Mouse (Mus musculus): Measurements from ENCODE around the gene Ubash3a. TPM values are rescaled to one million over a fixed set of nuclear protein-coding genes. Genes with fewer than 3 reads are reported as not detected.

Ubash3a gene
- polyA plus RNA-seq, 1 experiment from 2014 or later = 0.23 TPM

DNA sequence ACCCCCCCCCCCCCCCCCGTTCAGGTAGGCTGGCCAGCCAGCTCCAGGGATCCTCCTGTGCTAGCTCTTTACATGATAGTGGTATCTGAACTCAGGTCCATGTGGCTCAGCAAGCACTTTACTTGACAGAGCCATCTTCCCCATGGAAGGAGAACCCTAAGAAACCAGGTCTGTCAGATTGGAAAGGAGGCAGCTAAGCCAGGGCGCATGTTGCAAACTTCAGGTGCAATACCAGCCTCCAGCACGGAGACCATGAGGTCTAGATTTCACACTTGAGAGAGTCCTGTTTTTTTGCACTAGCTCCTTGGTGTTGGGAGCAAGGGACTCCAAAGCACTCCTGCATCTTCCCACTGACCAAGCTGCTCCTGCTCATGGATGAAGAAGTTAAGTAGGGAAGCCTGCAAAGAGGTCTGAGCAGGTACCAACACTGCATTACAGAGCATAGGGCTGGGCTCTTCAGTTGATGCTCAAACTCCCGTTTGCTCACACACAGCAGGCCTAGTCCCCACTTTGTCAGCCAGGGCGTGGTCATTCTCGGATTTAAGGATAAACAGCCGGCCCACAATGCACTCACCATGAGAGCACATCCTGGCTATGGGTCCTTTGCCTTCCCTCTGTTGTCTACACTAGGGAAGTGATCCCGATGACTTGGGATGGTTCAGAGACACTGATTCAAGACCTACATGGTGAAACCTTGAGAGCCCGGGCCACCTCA lies 68.7 kb downstream of the Ubash3a start:
- Histone ChIP-seq H3K4me3 (replicated peaks) (peak overlapping the region; percentile 53), H3K27me3 (no peaks in the 10 kb centered on the region), H3K36me3 (no peaks in the 10 kb centered on the region), H3K4me2 (peak overlapping the region; percentile 79), H3K4me1 (peaks cover 17% of the 10 kb centered on the region), H3K9ac (peak overlapping the region; percentile 19; the same call in 1 of the 2 replicates), H3K9me3 (replicated peaks) (no peaks in the 10 kb centered on the region), H3K27ac (0 out of 2 replicates have a peak overlapping the region, but pooled peaks have one; percentile 1)
- WGBS = 23% methylated on average over 9 of the region's 9 CpGs
- no peak for ATAC-seq (replicated peaks; ENCODE audit: low FRiP score)

DNA sequence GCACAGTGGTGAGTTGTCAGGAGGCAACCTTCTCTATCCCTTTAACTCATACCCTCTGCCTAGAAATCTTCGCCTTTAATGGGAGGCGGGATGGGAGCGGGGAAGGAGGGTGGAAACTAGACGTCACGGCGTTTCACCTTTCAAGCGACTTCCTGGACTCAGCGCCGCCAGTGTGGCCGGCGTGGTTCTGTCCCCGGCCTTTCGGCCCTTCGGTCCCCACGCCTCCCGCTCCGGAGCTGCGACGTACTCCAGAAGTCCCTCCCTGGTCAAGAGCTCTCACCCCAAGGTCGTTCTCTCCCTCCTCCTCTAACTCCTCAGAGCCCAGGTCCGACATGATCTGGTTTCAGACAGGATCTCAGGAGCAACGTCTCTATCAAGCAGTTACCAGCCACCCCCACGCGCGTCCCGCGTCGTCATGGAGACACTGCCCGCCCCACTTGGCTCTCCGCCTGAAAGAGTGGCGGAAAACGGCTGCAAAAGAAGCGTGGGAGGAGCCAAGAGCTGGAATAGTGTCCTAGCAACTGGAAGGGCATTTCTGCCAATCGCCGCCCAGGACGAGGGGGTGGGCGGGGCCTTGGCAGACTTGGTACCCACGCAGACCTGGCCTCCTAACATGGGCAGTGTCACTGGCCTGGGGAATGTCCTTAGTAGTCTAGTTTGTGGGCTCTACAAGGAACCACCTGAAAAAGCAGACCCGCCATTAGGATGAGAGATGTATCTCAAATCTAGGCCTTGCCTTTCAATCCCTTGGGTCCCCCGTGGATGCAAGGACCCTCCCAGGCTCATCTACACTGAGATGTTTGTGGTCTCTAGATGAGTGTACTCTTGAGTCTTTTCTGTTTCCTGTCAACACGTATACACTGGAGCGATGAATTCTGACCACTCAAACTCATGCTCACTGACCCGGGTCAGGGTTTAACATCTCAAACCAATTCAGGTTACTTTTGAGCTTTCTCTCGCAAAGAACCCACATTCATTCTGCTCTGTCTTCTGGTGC lies 69.5 kb downstream of the Ubash3a start, which contains the start of gene Rsph1:
Rsph1 (minus strand) TSS at position 462 of the 997 bp plus-strand sequence.
- Histone ChIP-seq H3K4me3 (replicated peaks) (peak within 1 kb of the TSS; percentile 53), H3K9me3 (replicated peaks) (no peaks in the 10 kb centered on the region), H3K4me1 (peaks cover 17% of the 10 kb centered on the region), H3K36me3 (no peaks in the 10 kb centered on the region), H3K27me3 (no peaks in the 10 kb centered on the region), H3K4me2 (peak within 1 kb of the TSS; percentile 79), H3K27ac (0 out of 2 replicates have a peak within 1 kb of the TSS, but pooled peaks have one; percentile 1), H3K9ac (peak within 1 kb of the TSS; percentile 19; the same call in 1 of the 2 replicates)
- ATAC-seq (replicated peaks; ENCODE audit: low FRiP score) = peak; percentile 91
- 9% methylated on average over 44 of the region's 44 CpGs for WGBS

DNA sequence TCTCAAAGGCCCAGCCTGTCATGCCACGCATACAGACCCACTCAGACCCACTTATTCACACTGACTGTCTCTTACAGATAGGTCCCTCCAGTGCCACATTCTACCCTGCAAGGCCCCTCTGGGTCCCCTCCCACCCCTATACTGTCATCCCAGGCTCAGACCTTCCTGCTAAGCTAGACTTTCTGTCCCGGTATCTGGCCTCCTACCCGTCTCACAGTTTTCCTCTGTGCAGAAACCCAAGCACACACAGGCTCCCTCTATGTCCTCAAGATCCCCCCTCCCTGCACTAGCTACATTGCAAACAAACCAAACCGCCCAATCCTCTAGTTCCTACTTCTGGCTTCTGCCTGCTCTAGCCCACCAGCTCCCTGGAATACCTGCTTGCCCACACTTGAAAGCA lies 70.3 kb downstream of the Ubash3a start:
- no peaks in the 10 kb centered on the region for H3K9me3 ChIP-seq (replicated peaks)
- H3K4me3 ChIP-seq (replicated peaks) = no peak overlapping the region
- H3K4me2 ChIP-seq = no peak overlapping the region
- no peak overlapping the region for H3K27ac ChIP-seq
- no peaks in the 10 kb centered on the region for H3K36me3 ChIP-seq
- no peaks in the 10 kb centered on the region for H3K27me3 ChIP-seq
- WGBS = 69% methylated on average over 4 of the region's 4 CpGs
- H3K9ac ChIP-seq = no peak overlapping the region
- peak; percentile 24; the same call in 1 of the 2 replicates for ATAC-seq (replicated peaks; ENCODE audit: low FRiP score)
- peaks cover 17% of the 10 kb centered on the region for H3K4me1 ChIP-seq

DNA sequence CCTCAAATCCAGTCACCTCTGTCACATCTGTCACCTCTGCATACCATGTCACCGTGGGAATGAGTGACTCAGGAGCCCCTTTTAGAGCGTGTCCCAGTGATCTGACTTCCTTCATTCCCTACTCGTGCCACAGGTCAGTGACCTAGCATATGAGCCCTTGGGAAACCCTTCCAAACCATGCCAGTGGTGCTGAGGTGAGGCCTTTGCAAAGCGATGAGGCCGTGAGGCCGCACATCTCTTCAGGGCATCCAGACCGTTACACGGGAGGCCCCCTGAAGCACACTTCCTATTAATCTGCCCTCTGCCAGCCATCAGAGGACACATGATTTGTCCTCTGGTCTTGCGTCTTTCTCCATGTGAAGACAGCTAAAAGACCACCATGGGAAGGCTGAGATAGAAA lies 71.9 kb downstream of the Ubash3a start:
- ATAC-seq (replicated peaks; ENCODE audit: low FRiP score) = no peak
- WGBS = 64% methylated on average over 9 of the region's 9 CpGs
- Histone ChIP-seq H3K4me2 (no peak overlapping the region), H3K27ac (no peak overlapping the region), H3K4me3 (replicated peaks) (no peak overlapping the region), H3K27me3 (no peaks in the 10 kb centered on the region), H3K9me3 (replicated peaks) (no peaks in the 10 kb centered on the region), H3K9ac (no peak overlapping the region), H3K4me1 (peaks cover 17% of the 10 kb centered on the region), H3K36me3 (no peaks in the 10 kb centered on the region)

DNA sequence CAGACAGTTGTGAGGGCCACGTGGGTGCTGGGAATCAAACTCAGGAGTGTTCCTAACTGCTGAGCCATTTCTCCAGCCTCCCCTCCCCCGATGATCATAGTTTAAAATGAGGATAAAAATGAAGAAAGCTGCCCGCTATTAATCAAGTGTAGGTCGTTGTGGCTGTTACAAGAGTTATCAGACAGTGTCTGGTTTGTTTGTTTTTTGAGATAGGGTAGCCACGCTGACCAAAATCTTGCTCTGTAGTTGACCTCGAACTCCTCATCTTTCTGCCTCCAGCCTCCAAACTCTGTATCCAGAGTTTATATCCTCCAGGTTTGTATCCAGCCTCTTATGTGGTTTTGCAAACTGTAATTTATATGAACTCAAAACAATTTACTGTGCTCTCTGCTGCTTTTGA lies 72.6 kb downstream of the Ubash3a start:
- Histone ChIP-seq H3K4me2 (no peak overlapping the region), H3K9me3 (replicated peaks) (no peaks in the 10 kb centered on the region), H3K27ac (no peak overlapping the region), H3K4me3 (replicated peaks) (no peak overlapping the region), H3K4me1 (peaks cover 17% of the 10 kb centered on the region), H3K27me3 (no peaks in the 10 kb centered on the region), H3K36me3 (no peaks in the 10 kb centered on the region), H3K9ac (no peak overlapping the region)
- WGBS = 52% methylated on average over 6 of the region's 6 CpGs
- no peak for ATAC-seq (replicated peaks; ENCODE audit: low FRiP score)

DNA sequence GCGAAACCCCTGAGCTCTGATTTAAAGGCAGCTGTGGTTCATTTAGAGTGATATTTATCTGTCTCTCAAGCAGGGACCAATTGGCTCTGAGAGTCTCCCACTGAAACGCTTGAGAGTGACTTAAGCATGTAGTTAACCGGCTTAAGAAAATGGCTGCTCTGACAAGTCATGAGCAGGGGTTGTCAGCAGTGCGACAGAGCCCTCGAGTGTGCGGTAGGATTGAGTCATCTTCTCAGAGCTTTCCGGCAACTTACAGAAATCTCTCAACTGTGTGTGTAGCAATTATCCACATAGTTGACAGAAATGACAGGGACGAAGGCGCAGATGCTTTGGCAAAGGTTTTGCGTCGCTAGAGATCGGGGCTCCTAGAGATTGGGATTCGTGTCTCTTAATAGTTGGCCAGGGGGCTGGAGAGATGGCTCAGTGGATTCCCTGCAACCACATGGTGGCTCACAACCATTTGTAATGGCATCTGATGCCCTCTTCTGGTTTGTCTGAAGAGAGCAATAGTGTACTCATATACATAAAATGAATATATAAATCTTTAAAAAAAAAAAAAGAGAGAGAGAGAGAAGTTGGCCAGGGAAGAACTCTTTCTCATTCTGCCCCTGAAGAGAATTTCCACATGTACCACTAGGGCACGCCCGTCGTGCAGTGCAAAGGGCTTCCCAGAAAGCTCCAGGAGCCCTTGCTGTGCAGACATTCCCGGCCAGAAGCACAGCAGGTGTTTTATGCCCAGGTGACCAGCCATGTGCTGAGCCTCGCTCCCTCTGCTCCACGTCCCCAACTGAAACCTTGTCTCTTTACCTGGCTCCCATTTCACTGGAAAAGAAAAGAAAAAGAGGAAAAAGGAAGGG lies 74.4 kb downstream of the Ubash3a start:
- Histone ChIP-seq H3K4me1 (peaks cover 7% of the 10 kb centered on the region; the same call in 1 of the 2 replicates), H3K4me2 (no peak overlapping the region), H3K27me3 (no peaks in the 10 kb centered on the region), H3K36me3 (no peaks in the 10 kb centered on the region), H3K9ac (no peak overlapping the region), H3K9me3 (replicated peaks) (no peaks in the 10 kb centered on the region), H3K27ac (no peak overlapping the region), H3K4me3 (replicated peaks) (no peak overlapping the region)
- no peak for ATAC-seq (replicated peaks; ENCODE audit: low FRiP score)
- WGBS = 54% methylated on average over 19 of the region's 19 CpGs

DNA sequence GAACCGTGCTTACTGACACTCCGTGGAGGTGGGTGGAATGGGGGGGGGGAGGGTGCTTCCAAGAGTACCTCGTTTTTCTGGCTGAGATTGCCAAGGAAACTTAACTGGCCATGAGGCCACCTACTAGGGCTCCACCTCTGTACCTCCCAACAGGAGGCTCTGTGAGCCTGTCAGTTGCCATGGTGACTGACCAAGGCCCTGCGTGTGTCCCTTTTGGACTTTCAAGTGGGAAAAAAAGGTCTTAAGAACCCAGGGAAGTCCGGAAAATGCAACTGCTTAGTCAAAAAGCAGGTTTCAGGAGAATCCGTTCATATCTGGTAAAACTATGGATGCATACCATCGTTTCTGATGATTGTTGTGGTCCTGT lies 75.0 kb downstream of the Ubash3a start:
- Histone ChIP-seq H3K27ac (no peak overlapping the region), H3K9me3 (replicated peaks) (no peaks in the 10 kb centered on the region), H3K4me1 (0 out of 2 replicates have a peak, but pooled peaks cover 2% of the 10 kb centered on the region), H3K36me3 (no peaks in the 10 kb centered on the region), H3K4me2 (no peak overlapping the region), H3K9ac (no peak overlapping the region), H3K4me3 (replicated peaks) (no peak overlapping the region), H3K27me3 (no peaks in the 10 kb centered on the region)
- WGBS = 28% methylated on average over 7 of the region's 7 CpGs
- no peak for ATAC-seq (replicated peaks; ENCODE audit: low FRiP score)

DNA sequence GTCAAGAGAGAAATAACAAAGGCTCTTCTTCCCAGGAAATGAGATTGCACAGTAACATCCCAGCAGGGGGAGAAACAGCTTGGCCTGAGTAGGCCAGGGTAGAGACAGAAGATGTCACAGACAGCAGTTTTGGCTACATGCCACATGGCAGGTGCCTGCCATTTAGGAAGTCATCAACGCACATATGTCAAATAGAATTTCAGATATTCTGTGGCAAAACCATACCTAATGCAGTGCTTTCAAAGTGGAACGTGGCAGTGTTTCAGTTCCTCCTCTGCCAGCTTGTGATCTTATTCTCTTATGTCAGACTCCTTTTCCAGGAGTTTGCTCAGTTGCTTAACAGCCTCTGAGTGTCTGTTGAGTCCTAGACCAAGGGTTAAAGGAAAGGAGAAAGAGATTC lies 78.2 kb downstream of the Ubash3a start:
- 80% methylated on average over 2 of the region's 2 CpGs for WGBS
- H3K4me3 ChIP-seq (replicated peaks) = no peak overlapping the region
- 0 out of 2 replicates have a peak, but pooled peaks cover 6% of the 10 kb centered on the region for H3K27me3 ChIP-seq
- no peak overlapping the region for H3K4me2 ChIP-seq
- no peak for ATAC-seq (replicated peaks; ENCODE audit: low FRiP score)
- no peaks in the 10 kb centered on the region for H3K9me3 ChIP-seq (replicated peaks)
- no peaks in the 10 kb centered on the region for H3K4me1 ChIP-seq
- H3K36me3 ChIP-seq = no peaks in the 10 kb centered on the region
- no peak overlapping the region for H3K27ac ChIP-seq
- H3K9ac ChIP-seq = no peak overlapping the region

DNA sequence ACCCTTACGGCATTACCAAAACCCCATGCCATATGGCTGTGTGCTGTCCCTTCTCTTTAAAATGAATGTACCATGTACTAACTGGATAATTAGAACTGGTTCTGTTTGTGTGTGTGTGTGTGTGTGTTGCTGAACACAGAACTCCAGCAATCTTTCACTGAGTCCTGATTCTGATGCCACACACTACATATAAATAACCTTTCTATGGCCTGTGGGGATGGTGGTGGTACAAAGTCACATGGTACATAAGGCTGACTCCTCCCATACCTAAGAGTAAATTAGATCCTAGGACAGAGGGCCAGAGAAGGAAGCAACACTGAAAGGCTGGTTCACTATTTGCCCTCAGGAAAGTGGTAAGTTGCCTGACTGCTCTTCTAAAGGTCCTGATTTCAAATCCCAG lies 78.8 kb downstream of the Ubash3a start, which contains the start of gene Slc37a1:
Slc37a1 (plus strand) TSS at position 301 of the 400 bp plus-strand sequence.
- Histone ChIP-seq H3K4me3 (replicated peaks) (no peak within 1 kb of the TSS), H3K9me3 (replicated peaks) (no peaks in the 10 kb centered on the region), H3K4me1 (no peaks in the 10 kb centered on the region), H3K36me3 (no peaks in the 10 kb centered on the region), H3K27ac (no peak within 1 kb of the TSS), H3K9ac (no peak within 1 kb of the TSS), H3K4me2 (no peak within 1 kb of the TSS), H3K27me3 (0 out of 2 replicates have a peak, but pooled peaks cover 6% of the 10 kb centered on the region)
- WGBS = 100% methylated on average over 1 of the region's 1 CpGs
- no peak for ATAC-seq (replicated peaks; ENCODE audit: low FRiP score)

DNA sequence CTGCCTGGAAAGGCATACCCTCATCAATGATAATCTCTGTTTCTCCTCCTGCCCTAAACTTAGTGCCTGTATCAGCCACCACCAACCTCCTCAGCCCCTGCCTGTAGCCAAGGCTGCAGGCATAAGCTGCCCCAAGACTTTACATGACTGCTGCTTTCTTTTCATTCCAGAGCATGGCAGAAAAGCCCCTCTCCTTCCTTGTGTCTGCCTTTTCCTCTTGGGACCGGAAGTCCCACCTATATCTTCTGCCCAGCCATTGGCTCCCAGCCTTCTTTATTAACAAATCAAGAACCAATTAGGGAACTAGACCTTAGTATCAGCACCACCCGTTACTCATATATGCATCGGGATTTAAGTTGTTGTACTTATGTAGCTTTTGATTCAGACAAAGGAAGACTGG lies 79.5 kb downstream of the Ubash3a start:
- 85% methylated on average over 3 of the region's 3 CpGs for WGBS
- no peak overlapping the region for H3K27ac ChIP-seq
- no peaks in the 10 kb centered on the region for H3K9me3 ChIP-seq (replicated peaks)
- H3K4me1 ChIP-seq = no peaks in the 10 kb centered on the region
- no peak overlapping the region for H3K9ac ChIP-seq
- ATAC-seq (replicated peaks; ENCODE audit: low FRiP score) = no peak
- H3K36me3 ChIP-seq = no peaks in the 10 kb centered on the region
- H3K27me3 ChIP-seq = 0 out of 2 replicates have a peak, but pooled peaks cover 6% of the 10 kb centered on the region
- H3K4me2 ChIP-seq = no peak overlapping the region
- H3K4me3 ChIP-seq (replicated peaks) = no peak overlapping the region

DNA sequence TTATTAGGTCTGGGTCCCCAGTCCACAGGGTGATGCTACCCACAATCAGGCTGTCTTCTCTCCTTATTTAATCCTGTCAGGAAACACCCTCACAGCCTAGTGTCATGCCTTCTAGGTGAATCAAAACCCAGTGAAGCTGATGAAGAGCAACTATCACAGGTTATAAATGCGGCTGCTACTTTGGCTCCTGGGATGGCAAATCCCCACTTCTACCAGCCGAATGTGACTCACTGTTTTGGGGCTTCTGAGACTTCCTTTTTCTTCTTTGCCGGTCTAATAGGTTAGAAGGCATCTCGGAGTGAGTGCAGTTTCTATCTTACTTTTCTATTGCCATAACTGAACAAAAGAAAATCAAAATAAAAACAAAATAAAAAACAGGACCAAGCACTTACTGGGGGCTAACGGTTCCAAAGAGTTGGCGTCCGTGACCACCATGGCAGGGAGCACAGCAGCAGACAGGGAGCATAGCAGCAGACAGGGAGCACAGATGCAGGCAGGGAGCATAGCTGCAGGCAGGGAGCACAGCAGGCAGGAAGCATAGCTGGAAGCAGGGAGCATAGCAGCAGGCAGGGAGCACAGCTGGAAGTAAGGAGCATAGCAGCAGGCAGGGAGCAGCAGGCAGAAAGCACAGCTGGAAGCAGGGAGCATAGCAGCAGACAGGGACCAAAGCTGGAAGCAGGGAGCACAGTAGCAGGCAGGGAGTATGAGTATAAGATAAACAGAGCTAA lies 81.5 kb downstream of the Ubash3a start:
- ATAC-seq (replicated peaks; ENCODE audit: low FRiP score) = no peak
- no peaks in the 10 kb centered on the region for H3K4me1 ChIP-seq
- H3K9ac ChIP-seq = no peak overlapping the region
- H3K9me3 ChIP-seq (replicated peaks) = no peaks in the 10 kb centered on the region
- H3K4me3 ChIP-seq (replicated peaks) = no peak overlapping the region
- no peak overlapping the region for H3K4me2 ChIP-seq
- no peaks in the 10 kb centered on the region for H3K36me3 ChIP-seq
- H3K27ac ChIP-seq = no peak overlapping the region
- 67% methylated on average over 7 of the region's 7 CpGs for WGBS
- H3K27me3 ChIP-seq = 0 out of 2 replicates have a peak, but pooled peaks cover 6% of the 10 kb centered on the region

Data from kidney, embryonic 15.5 days (tissue).